Mouse (Mus musculus): ENCODE measurements at regions not wholly inside any gene's neighbourhood (a gene's known extent, or its start where the extent isn't known, plus 50 kb on each side); places are given as distances from the start of the nearest gene placed in this dataset.

GRCm38 (mm10) chr3:38397615-38397956 is 87.1 kb downstream of the Ankrd50 start:
- no peaks in the 10 kb centered on the region for H3K36me3 ChIP-seq (ENCODE audit: control insufficient read depth, insufficient read depth, low read length)
- H3K4me3 ChIP-seq (ENCODE audit: low read depth, low read length): no peak overlapping the region
- 75% methylated on average over 13 of the region's 13 CpGs for WGBS
- no peak for TF ChIP-seq CTCF (IDR thresholded peaks at IDR 0.05; ENCODE audit: extremely low read depth, insufficient read length, insufficient replicate concordance, low read depth, low read length)
- no peak for TF ChIP-seq POLR2A (IDR thresholded peaks at IDR 0.05; ENCODE audit: low read depth, low read length)
- no peak overlapping the region for H3K27ac ChIP-seq (ENCODE audit: insufficient read depth, low read depth, low read length)
- H3K27me3 ChIP-seq (ENCODE audit: control insufficient read depth, insufficient read depth, low read length): no peaks in the 10 kb centered on the region
- H3K4me1 ChIP-seq (ENCODE audit: control insufficient read depth, insufficient read depth, insufficient read length, low read length): no peaks in the 10 kb centered on the region

GRCm38 (mm10) chr3:38396760-38397614 is 87.7 kb downstream of the Ankrd50 start:
- Histone ChIP-seq H3K27ac (ENCODE audit: insufficient read depth, low read depth, low read length) (no peak overlapping the region), H3K36me3 (ENCODE audit: control insufficient read depth, insufficient read depth, low read length) (no peaks in the 10 kb centered on the region), H3K27me3 (ENCODE audit: control insufficient read depth, insufficient read depth, low read length) (no peaks in the 10 kb centered on the region), H3K4me1 (ENCODE audit: control insufficient read depth, insufficient read depth, insufficient read length, low read length) (no peaks in the 10 kb centered on the region), H3K4me3 (ENCODE audit: low read depth, low read length) (peak overlapping the region; percentile 15; the same call in 1 of the 2 replicates)
- WGBS: 21% methylated on average over 20 of the region's 20 CpGs
- TF ChIP-seq POLR2A (IDR thresholded peaks at IDR 0.05; ENCODE audit: low read depth, low read length) (no peak), CTCF (IDR thresholded peaks at IDR 0.05; ENCODE audit: extremely low read depth, insufficient read length, insufficient replicate concordance, low read depth, low read length) (no peak)

GRCm38 (mm10) chr3:38394308-38394707 is 90.3 kb downstream of the Ankrd50 start:
- H3K27me3 ChIP-seq (ENCODE audit: control insufficient read depth, insufficient read depth, low read length): no peaks in the 10 kb centered on the region
- H3K4me3 ChIP-seq (ENCODE audit: low read depth, low read length): no peak overlapping the region
- no peak overlapping the region for H3K27ac ChIP-seq (ENCODE audit: insufficient read depth, low read depth, low read length)
- WGBS: 59% methylated on average over 4 of the region's 4 CpGs
- no peaks in the 10 kb centered on the region for H3K36me3 ChIP-seq (ENCODE audit: control insufficient read depth, insufficient read depth, low read length)
- H3K4me1 ChIP-seq (ENCODE audit: control insufficient read depth, insufficient read depth, insufficient read length, low read length): no peaks in the 10 kb centered on the region
- TF ChIP-seq POLR2A (IDR thresholded peaks at IDR 0.05; ENCODE audit: low read depth, low read length) (no peak), CTCF (IDR thresholded peaks at IDR 0.05; ENCODE audit: extremely low read depth, insufficient read length, insufficient replicate concordance, low read depth, low read length) (no peak)

GRCm38 (mm10) chr3:38389647-38390046 is 95.0 kb downstream of the Ankrd50 start:
- WGBS: 66% methylated on average over 2 of the region's 2 CpGs
- H3K4me1 ChIP-seq (ENCODE audit: control insufficient read depth, insufficient read depth, insufficient read length, low read length): no peaks in the 10 kb centered on the region
- H3K27ac ChIP-seq (ENCODE audit: insufficient read depth, low read depth, low read length): no peak overlapping the region
- TF ChIP-seq CTCF (IDR thresholded peaks at IDR 0.05; ENCODE audit: extremely low read depth, insufficient read length, insufficient replicate concordance, low read depth, low read length) (no peak), POLR2A (IDR thresholded peaks at IDR 0.05; ENCODE audit: low read depth, low read length) (no peak)
- H3K36me3 ChIP-seq (ENCODE audit: control insufficient read depth, insufficient read depth, low read length): no peaks in the 10 kb centered on the region
- no peaks in the 10 kb centered on the region for H3K27me3 ChIP-seq (ENCODE audit: control insufficient read depth, insufficient read depth, low read length)
- H3K4me3 ChIP-seq (ENCODE audit: low read depth, low read length): no peak overlapping the region

- Histone ChIP-seq H3K27ac (ENCODE audit: insufficient read depth, low read depth, low read length) (no peak overlapping the region), H3K27me3 (ENCODE audit: control insufficient read depth, insufficient read depth, low read length) (no peaks in the 10 kb centered on the region), H3K4me1 (ENCODE audit: control insufficient read depth, insufficient read depth, insufficient read length, low read length) (no peaks in the 10 kb centered on the region), H3K36me3 (ENCODE audit: control insufficient read depth, insufficient read depth, low read length) (no peaks in the 10 kb centered on the region), H3K4me3 (ENCODE audit: low read depth, low read length) (no peak overlapping the region)
- 30% methylated on average over 3 of the region's 3 CpGs for WGBS
- TF ChIP-seq POLR2A (IDR thresholded peaks at IDR 0.05; ENCODE audit: low read depth, low read length) (no peak), CTCF (IDR thresholded peaks at IDR 0.05; ENCODE audit: extremely low read depth, insufficient read length, insufficient replicate concordance, low read depth, low read length) (no peak)
Observed at GRCm38 (mm10) chr3:38388961-38389360, 95.7 kb downstream of the Ankrd50 start.

- H3K27me3 ChIP-seq (ENCODE audit: control insufficient read depth, insufficient read depth, low read length): no peaks in the 10 kb centered on the region
- TF ChIP-seq CTCF (IDR thresholded peaks at IDR 0.05; ENCODE audit: extremely low read depth, insufficient read length, insufficient replicate concordance, low read depth, low read length): no peak
- H3K4me3 ChIP-seq (ENCODE audit: low read depth, low read length): no peak overlapping the region
- WGBS: 67% methylated on average over 3 of the region's 3 CpGs
- H3K36me3 ChIP-seq (ENCODE audit: control insufficient read depth, insufficient read depth, low read length): no peaks in the 10 kb centered on the region
- H3K27ac ChIP-seq (ENCODE audit: insufficient read depth, low read depth, low read length): no peak overlapping the region
- 0 out of 2 replicates have a peak, but pooled peaks cover 2% of the 10 kb centered on the region for H3K4me1 ChIP-seq (ENCODE audit: control insufficient read depth, insufficient read depth, insufficient read length, low read length)
Observed at GRCm38 (mm10) chr3:38382743-38383142, 101.9 kb downstream of the Ankrd50 start.

GRCm38 (mm10) chr3:38381623-38382022 is 103.0 kb downstream of the Ankrd50 start:
- H3K4me1 ChIP-seq (ENCODE audit: control insufficient read depth, insufficient read depth, insufficient read length, low read length): 0 out of 2 replicates have a peak, but pooled peaks cover 2% of the 10 kb centered on the region
- H3K36me3 ChIP-seq (ENCODE audit: control insufficient read depth, insufficient read depth, low read length): no peaks in the 10 kb centered on the region
- H3K27ac ChIP-seq (ENCODE audit: insufficient read depth, low read depth, low read length): no peak overlapping the region
- no peak overlapping the region for H3K4me3 ChIP-seq (ENCODE audit: low read depth, low read length)
- TF ChIP-seq POLR2A (IDR thresholded peaks at IDR 0.05; ENCODE audit: low read depth, low read length): no peak
- no peak for TF ChIP-seq CTCF (IDR thresholded peaks at IDR 0.05; ENCODE audit: extremely low read depth, insufficient read length, insufficient replicate concordance, low read depth, low read length)
- 21% methylated on average over 5 of the region's 5 CpGs for WGBS
- no peaks in the 10 kb centered on the region for H3K27me3 ChIP-seq (ENCODE audit: control insufficient read depth, insufficient read depth, low read length)
